Mouse (Mus musculus) embryo, embryonic 10.5 days (tissue): ENCODE data around the gene Fam155a.
"Not testable (repeated sequence)": the region's sequence is repeated elsewhere in the genome, so short reads cannot be mapped to it uniquely, and the experiment has no call there.

Experiments used
- DNase-seq: peaks from one replicate; pipeline ENCODE4 v3.0.0-alpha.2; 2015; ENCODE audit warnings: low spot score

The Fam155a gene

GRCm38 (mm10) chr8:9402393-9402792, 368.6 kb downstream of the Fam155a start:
- DNase-seq = no peak

- DNase-seq = no peak
Observed at GRCm38 (mm10) chr8:9398606-9399263, 372.2 kb downstream of the Fam155a start.

GRCm38 (mm10) chr8:9398040-9398439, 372.9 kb downstream of the Fam155a start:
- DNase-seq = no peak

- no peak for DNase-seq
Observed at GRCm38 (mm10) chr8:9394670-9395069, 376.3 kb downstream of the Fam155a start.

- peak; percentile 24 for DNase-seq
Observed at GRCm38 (mm10) chr8:9393246-9393645, 377.7 kb downstream of the Fam155a start.

GRCm38 (mm10) chr8:9390229-9390628, 380.7 kb downstream of the Fam155a start:
- not testable (repeated sequence) for DNase-seq

- no peak for DNase-seq
Observed at GRCm38 (mm10) chr8:9369201-9369600, 401.8 kb downstream of the Fam155a start.

- no peak for DNase-seq
Observed at GRCm38 (mm10) chr8:9367721-9368120, 403.2 kb downstream of the Fam155a start.

GRCm38 (mm10) chr8:9365381-9365780, 405.6 kb downstream of the Fam155a start:
- DNase-seq = no peak

- peak; percentile 82 for DNase-seq
Observed at GRCm38 (mm10) chr8:9348523-9349135, 422.3 kb downstream of the Fam155a start.

GRCm38 (mm10) chr8:9347163-9347562, 423.8 kb downstream of the Fam155a start:
- DNase-seq = no peak

- DNase-seq = no peak
Observed at GRCm38 (mm10) chr8:9344136-9344535, 426.8 kb downstream of the Fam155a start.

- DNase-seq = no peak
Observed at GRCm38 (mm10) chr8:9342998-9343397, 428.0 kb downstream of the Fam155a start.

GRCm38 (mm10) chr8:9342593-9342992, 428.4 kb downstream of the Fam155a start:
- DNase-seq = no peak

- DNase-seq = no peak
Observed at GRCm38 (mm10) chr8:9337905-9338304, 433.1 kb downstream of the Fam155a start.

GRCm38 (mm10) chr8:9335933-9336303, 435.0 kb downstream of the Fam155a start:
- DNase-seq = peak; percentile 11

- DNase-seq = no peak
Observed at GRCm38 (mm10) chr8:9335285-9335932, 435.6 kb downstream of the Fam155a start.

GRCm38 (mm10) chr8:9332766-9333165, 438.2 kb downstream of the Fam155a start:
- no peak for DNase-seq

GRCm38 (mm10) chr8:9309456-9309855, 461.5 kb downstream of the Fam155a start:
- DNase-seq = peak; percentile 83

GRCm38 (mm10) chr8:9303526-9304135, 467.3 kb downstream of the Fam155a start:
- DNase-seq = no peak

GRCm38 (mm10) chr8:9295046-9295445, 475.9 kb downstream of the Fam155a start:
- DNase-seq = no peak

GRCm38 (mm10) chr8:9292532-9292931, 478.4 kb downstream of the Fam155a start:
- DNase-seq = no peak
